Mouse (Mus musculus) heart, postnatal 0 days (tissue): Measurements from ENCODE around the gene Ttc28.

Source experiments
- CTCF ChIP-seq: IDR thresholded peaks from 2 replicates; pipeline ENCODE4 v1.5.1; 2016; ENCODE audit warnings: antibody characterized with exemption, control low read depth, low read depth
- EP300 ChIP-seq: IDR thresholded peaks from 2 replicates; pipeline ENCODE4 v1.6.1; 2016; ENCODE audit warnings: antibody characterized with exemption, low read depth

DNA sequence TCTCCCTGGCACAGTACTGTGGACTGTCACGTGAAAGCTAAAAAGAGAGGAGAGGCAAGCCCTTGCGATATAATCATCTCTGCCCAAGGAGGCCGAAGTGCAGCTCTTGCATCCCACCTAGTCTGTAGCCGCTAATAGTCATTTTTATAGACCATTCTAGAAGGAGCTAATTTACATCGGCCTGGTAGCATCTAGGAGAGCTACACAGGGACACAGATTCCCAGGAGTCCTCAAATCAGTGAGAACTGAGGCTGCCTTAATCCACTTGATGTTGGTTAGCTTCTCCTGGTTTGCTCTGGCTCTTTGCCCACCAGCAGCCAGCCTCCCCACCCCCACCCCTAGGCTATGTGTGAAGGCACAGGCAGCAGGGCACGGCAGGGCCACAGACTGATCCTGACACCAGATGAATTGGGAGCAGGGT is 193.7 kb downstream of the Ttc28 start:
- TF ChIP-seq CTCF (no peak), EP300 (no peak)
